Mouse (Mus musculus) MEL (cell line): ENCODE data around the gene Supt16. TPM values are rescaled to one million over a fixed set of nuclear protein-coding genes. Genes with fewer than 3 reads are reported as not detected.

ENCODE experiments used
- DNase-seq: peaks from one replicate; pipeline ENCODE4 v3.0.0; 2011; ENCODE audit warnings: low read depth, low spot score
- H3K27ac ChIP-seq: 2 replicates; pipeline ENCODE4 v1.5.1; 2012; ENCODE audit warnings: low read depth, mild to moderate bottlenecking, control low read depth, low read length, moderate library complexity; ENCODE audit not compliant: control insufficient read depth
- H3K27me3 ChIP-seq, 2 experiments: fragments of 150-350 bp in 1 of 2; sonication (generic) in 1 of 2; 2 replicates each; pipeline ENCODE4 v1.6.1; 2012; ENCODE audit warnings: low read length in 2 of 2, mild to moderate bottlenecking in 2 of 2, improper control_type of control experiment in 1 of 2, moderate library complexity in 1 of 2; ENCODE audit not compliant: insufficient read depth in 2 of 2, control insufficient read depth in 1 of 2
- H3K36me3 ChIP-seq, 2 experiments: 2 replicates each; pipeline ENCODE4 v1.6.1; 2012 to 2014; ENCODE audit warnings: low read length in 2 of 2, improper control_type of control experiment in 1 of 2, inconsistent platforms in 1 of 2, mild to moderate bottlenecking in 1 of 2; ENCODE audit not compliant: insufficient read depth in 2 of 2, control insufficient read depth in 1 of 2
- H3K4me1 ChIP-seq, 2 experiments: fragments of 150-350 bp in 1 of 2; sonication (generic) in 1 of 2; 2 replicates each; pipeline ENCODE4 v1.6.1; 2012; ENCODE audit warnings: low read length in 2 of 2, improper control_type of control experiment in 1 of 2, mild to moderate bottlenecking in 1 of 2; ENCODE audit not compliant: insufficient read depth in 2 of 2, control insufficient read depth in 1 of 2
- H3K4me3 ChIP-seq, 2 experiments: fragments of 150-350 bp in 1 of 2; sonication (generic) in 1 of 2; 2 replicates each; pipeline ENCODE4 v1.5.1; 2012; ENCODE audit warnings: low read depth in 2 of 2, low read length in 2 of 2, mild to moderate bottlenecking in 2 of 2, moderate library complexity in 2 of 2, control low read depth in 1 of 2, improper control_type of control experiment in 1 of 2; ENCODE audit not compliant: control insufficient read depth in 1 of 2, insufficient read depth in 1 of 2
- H3K79me2 ChIP-seq: 2 replicates; pipeline ENCODE4 v1.6.1; 2012; ENCODE audit warnings: mild to moderate bottlenecking, low read length, moderate library complexity; ENCODE audit not compliant: control insufficient read depth, poor library complexity, insufficient read depth
- H3K9ac ChIP-seq: 2 replicates; pipeline ENCODE4 v1.6.1; 2012; ENCODE audit warnings: low read depth, mild to moderate bottlenecking, control low read depth, low read length, moderate library complexity; ENCODE audit not compliant: control insufficient read depth, poor library complexity, severe bottlenecking
- H3K9me3 ChIP-seq: fragments of 150-350 bp; sonication (generic); replicated peaks from 2 replicates; pipeline ENCODE4 v1.6.1; 2012; ENCODE audit warnings: mild to moderate bottlenecking, low read length, improper control_type of control experiment, moderate library complexity; ENCODE audit not compliant: insufficient read depth
- CHD1 ChIP-seq: IDR thresholded peaks from 2 replicates; pipeline ENCODE4 v1.6.1; 2012; ENCODE audit warnings: low read depth, mild to moderate bottlenecking, inconsistent platforms, low read length, improper control_type of control experiment
- CTCF ChIP-seq, 3 experiments: IDR thresholded peaks in 2 of 3; conservative IDR thresholded peaks in 1 of 3; 2 replicates each; pipeline ENCODE4 v1.5.1; 2011 to 2012; ENCODE audit warnings: low read length in 3 of 3, low read depth in 2 of 3, mild to moderate bottlenecking in 2 of 3, improper control_type of control experiment in 1 of 3, inconsistent platforms in 1 of 3, mixed read lengths in 1 of 3, moderate library complexity in 1 of 3; ENCODE audit not compliant: control insufficient read depth in 1 of 3, insufficient read depth in 1 of 3, poor library complexity in 1 of 3, severe bottlenecking in 1 of 3
- EP300 ChIP-seq, 2 experiments: IDR thresholded peaks; 2 replicates each; pipeline ENCODE4 v1.6.1; 2011; ENCODE audit warnings: improper control_type of control experiment in 2 of 2, low read length in 2 of 2, low read depth in 1 of 2, mild to moderate bottlenecking in 1 of 2
- ETS1 ChIP-seq: IDR thresholded peaks from 2 replicates; pipeline ENCODE4 v1.6.1; 2012; ENCODE audit warnings: low read depth, mild to moderate bottlenecking, inconsistent platforms, low read length, improper control_type of control experiment, moderate library complexity
- GATA1 ChIP-seq: IDR thresholded peaks from 2 replicates; pipeline ENCODE4 v1.6.1; 2011; ENCODE audit warnings: low read depth, low read length, improper control_type of control experiment
- JUND ChIP-seq: IDR thresholded peaks from 2 replicates; pipeline ENCODE4 v1.6.1; 2011; ENCODE audit warnings: low read depth, mild to moderate bottlenecking, improper control_type of control experiment, low read length
- KAT2A ChIP-seq: conservative IDR thresholded peaks from 2 replicates; pipeline ENCODE4 v1.6.1; 2012; ENCODE audit warnings: low read depth, low read length, improper control_type of control experiment, inconsistent platforms
- MAFK ChIP-seq: IDR thresholded peaks from 2 replicates; pipeline ENCODE4 v1.6.1; 2011; ENCODE audit warnings: low read depth, mild to moderate bottlenecking, low read length, improper control_type of control experiment, borderline replicate concordance
- MYB ChIP-seq: IDR thresholded peaks from 2 replicates; pipeline ENCODE4 v1.6.1; 2011; ENCODE audit warnings: mild to moderate bottlenecking, low read depth, low read length, improper control_type of control experiment
- NRF1 ChIP-seq: IDR thresholded peaks from 2 replicates; pipeline ENCODE4 v1.6.1; 2014; ENCODE audit warnings: low read depth, mild to moderate bottlenecking, inconsistent platforms, low read length, improper control_type of control experiment, moderate library complexity; ENCODE audit not compliant: poor library complexity, insufficient read depth, severe bottlenecking
- POLR2AphosphoS2 ChIP-seq: IDR thresholded peaks from 2 replicates; pipeline ENCODE4 v1.6.1; 2011; ENCODE audit warnings: low read length, improper control_type of control experiment
- RAD21 ChIP-seq: IDR thresholded peaks from 2 replicates; pipeline ENCODE4 v1.6.1; 2011; ENCODE audit warnings: mild to moderate bottlenecking, low read depth, low read length, improper control_type of control experiment
- SIN3A ChIP-seq: IDR thresholded peaks from 2 replicates; pipeline ENCODE4 v1.6.1; 2012; ENCODE audit warnings: low read length, improper control_type of control experiment, inconsistent platforms
- SMC3 ChIP-seq: IDR thresholded peaks from 2 replicates; pipeline ENCODE4 v1.6.1; 2011; ENCODE audit warnings: low read depth, low read length, improper control_type of control experiment
- TAL1 ChIP-seq: IDR thresholded peaks from 2 replicates; pipeline ENCODE4 v1.6.1; 2012; ENCODE audit warnings: mild to moderate bottlenecking, inconsistent platforms, low read length, moderate library complexity, mixed read lengths
- TBP ChIP-seq: IDR thresholded peaks from 2 replicates; pipeline ENCODE4 v1.8.0; 2011; ENCODE audit warnings: low read depth, low read length, improper control_type of control experiment
- TCF12 ChIP-seq: IDR thresholded peaks from 2 replicates; pipeline ENCODE4 v1.6.1; 2014; ENCODE audit warnings: low read depth, mild to moderate bottlenecking, inconsistent platforms, low read length, improper control_type of control experiment, moderate library complexity
- UBTF ChIP-seq: IDR thresholded peaks from 2 replicates; pipeline ENCODE4 v1.6.1; 2012; ENCODE audit warnings: low read depth, mild to moderate bottlenecking, inconsistent platforms, low read length, improper control_type of control experiment, moderate library complexity, borderline replicate concordance; ENCODE audit not compliant: insufficient read depth
- USF1 ChIP-seq: IDR thresholded peaks from 2 replicates; pipeline ENCODE4 v1.6.1; 2014; ENCODE audit warnings: low read depth, mild to moderate bottlenecking, inconsistent platforms, low read length, improper control_type of control experiment, moderate library complexity
- ZC3H11A ChIP-seq: IDR thresholded peaks from 2 replicates; pipeline ENCODE4 v1.6.1; 2012; ENCODE audit warnings: low read depth, mild to moderate bottlenecking, inconsistent platforms, low read length, improper control_type of control experiment
- ZMIZ1 ChIP-seq: IDR thresholded peaks from 2 replicates; pipeline ENCODE4 v1.6.1; 2012; ENCODE audit warnings: low read depth, mild to moderate bottlenecking, inconsistent platforms, low read length, improper control_type of control experiment, moderate library complexity
- ZNF384 ChIP-seq: IDR thresholded peaks from 2 replicates; pipeline ENCODE4 v1.6.1; 2012; ENCODE audit warnings: low read depth, mild to moderate bottlenecking, inconsistent platforms, low read length, improper control_type of control experiment
- polyA plus RNA-seq, 2 experiments: library from polyadenylated mRNA; stranded (reverse) in 1 of 2; unstranded in 1 of 2; fragments of >175 nt in 1 of 2; fragments of >200 nt in 1 of 2; gene quantifications; 2 replicates each; pipeline versions ENCODE4 v1.2.1 to v1.2.4; 2012; ENCODE audit warnings: low replicate concordance in 2 of 2, low read depth in 1 of 2; ENCODE audit not compliant: insufficient read length in 2 of 2, insufficient read depth in 1 of 2, missing spikeins in 1 of 2
- total RNA-seq: library from RNA; depleted of rRNA; stranded (reverse); fragments of 300-350 nt; gene quantifications from 2 replicates; pipeline ENCODE4 v1.2.3, GENCODE M21; 2012

Supt16 gene
- total and polyA plus RNA-seq, 3 experiments = 87.1 to 145 (median 114) TPM

GRCm38 (mm10) chr14:52199412-52199811 is 2.2 kb upstream of the Supt16 start:
- Histone ChIP-seq H3K27ac (peak overlapping the region; percentile 78), H3K27me3 (no peaks in the 10 kb centered on the region), H3K9me3 (no peaks in the 10 kb centered on the region), H3K79me2 (peaks cover 29% of the 10 kb centered on the region), H3K9ac (no peak overlapping the region), H3K36me3 (peaks cover 20 to 37% of the 10 kb centered on the region in 2 experiments), H3K4me3 (no peak overlapping the region), H3K4me1 (peaks cover 16 to 21% of the 10 kb centered on the region in 2 experiments)
- DNase-seq = no peak
- TF ChIP-seq TCF12 (peak; percentile 76; the same call in 1 of the 2 replicates), EP300 (IDR thresholded peaks at IDR 0.05; ENCODE audit: low read depth in 1 of 2, low read length in 2 of 2) (peak; percentile 63 to 76), ETS1 (peak; percentile 57), GATA1 (peak; percentile 78), POLR2AphosphoS2 (peak; percentile 5; the same call in 1 of the 2 replicates), CHD1 (no peak)

- H3K9ac ChIP-seq = peak overlapping the region; percentile 100
- peaks cover 22 to 23% of the 10 kb centered on the region in 2 experiments for H3K4me1 ChIP-seq
- peaks cover 17 to 46% of the 10 kb centered on the region in 2 experiments for H3K36me3 ChIP-seq
- peak overlapping the region; percentile 78 for H3K27ac ChIP-seq
- no peaks in the 10 kb centered on the region for H3K27me3 ChIP-seq
- H3K9me3 ChIP-seq = no peaks in the 10 kb centered on the region
- TF ChIP-seq UBTF (no peak), ZNF384 (0 out of 2 replicates have a peak, but pooled peaks have one; percentile 21), TAL1 (no peak), MAFK (no peak)
- TF ChIP-seq, all 39 proteins: peak for 1
- peak overlapping the region in 1 of 2 experiments; percentile 94; a peak in 3 of 4 replicates for H3K4me3 ChIP-seq
- H3K79me2 ChIP-seq = peaks cover 39% of the 10 kb centered on the region
- DNase-seq = peak; percentile 52
Measured at GRCm38 (mm10) chr14:52198141-52198540, 925 bp upstream of the Supt16 start.

- no peaks in the 10 kb centered on the region for H3K27me3 ChIP-seq
- peak overlapping the region; percentile 100 for H3K27ac ChIP-seq
- no peaks in the 10 kb centered on the region for H3K9me3 ChIP-seq
- H3K4me1 ChIP-seq = peaks cover 25 to 28% of the 10 kb centered on the region in 2 experiments
- H3K36me3 ChIP-seq = peaks cover 10 to 61% of the 10 kb centered on the region in 2 experiments
- H3K79me2 ChIP-seq = peaks cover 54% of the 10 kb centered on the region
- DNase-seq = peak; percentile 55
- H3K4me3 ChIP-seq = peak overlapping the region; percentile 94 to 99
- H3K9ac ChIP-seq = peak overlapping the region; percentile 100
- no peak for TF ChIP-seq NRF1
- no peak; the same call in 1 of the 2 replicates for TF ChIP-seq SIN3A
- TF ChIP-seq USF1 = 0 out of 2 replicates have a peak, but pooled peaks have one; percentile 13
- no peak for TF ChIP-seq SMC3
- no peak for TF ChIP-seq EP300 (IDR thresholded peaks at IDR 0.05; ENCODE audit: low read depth in 1 of 2, low read length in 2 of 2)
- peak; percentile 82; the same call in 1 of the 2 replicates for TF ChIP-seq CHD1
- TF ChIP-seq RAD21 = no peak
- no peak for TF ChIP-seq KAT2A
- TF ChIP-seq ETS1 = 0 out of 2 replicates have a peak, but pooled peaks have one; percentile 1
- TF ChIP-seq TBP = 0 out of 2 replicates have a peak, but pooled peaks have one; percentile 18
- TF ChIP-seq JUND = no peak
- no peak for TF ChIP-seq TCF12
- TF ChIP-seq POLR2AphosphoS2 = no peak
- no peak for TF ChIP-seq MYB
- no peak for TF ChIP-seq ZC3H11A
- TF ChIP-seq ZMIZ1 = no peak
- TF ChIP-seq CTCF (IDR thresholded peaks at IDR 0.05 in 2 of 3, conservative IDR thresholded peaks at IDR 0.05 in 1 of 3; ENCODE audit: control insufficient read depth in 1 of 3, insufficient read depth in 1 of 3, low read depth in 2 of 3, low read length in 3 of 3, poor library complexity in 1 of 3, severe bottlenecking in 1 of 3) = no peak
Measured at GRCm38 (mm10) chr14:52196230-52197155, 723 bp downstream of the Supt16 start.
